Mouse (Mus musculus) lung, adult 2 months (tissue): ENCODE results near the gene A2m. TPM values are rescaled to one million over a fixed set of nuclear protein-coding genes. Genes with fewer than 3 reads are reported as not detected.

Experiments
- DNase-seq: peaks from one replicate; pipeline ENCODE4 v3.0.0; 2022
- H3K4me1 ChIP-seq: fragments of 200-500 bp; 2 replicates; pipeline ENCODE4 v1.6.1; 2011; ENCODE audit warnings: low read length; ENCODE audit not compliant: control insufficient read depth, insufficient read depth
- H3K4me3 ChIP-seq: fragments of 200-500 bp; replicated peaks from 2 replicates; pipeline ENCODE3; 2011; ENCODE audit warnings: low read depth, mild to moderate bottlenecking, control low read depth, low read length; ENCODE audit errors: extremely low read depth
- CTCF ChIP-seq: fragments of 200-500 bp; IDR thresholded peaks from 2 replicates; pipeline ENCODE4 v1.5.1; 2011; ENCODE audit warnings: mild to moderate bottlenecking, low read length, control low read depth; ENCODE audit not compliant: insufficient read depth
- POLR2A ChIP-seq: fragments of 200-500 bp; IDR thresholded peaks from 2 replicates; pipeline ENCODE4 v1.6.1; 2011; ENCODE audit warnings: low read depth, mild to moderate bottlenecking, control low read depth, low read length, borderline replicate concordance; ENCODE audit errors: extremely low read depth
- whole genome bisulfite sequencing: fragments of 180-500 bp; shearing (Covaris S2); methylation state at CpG from one replicate; pipeline ENCODE4 v1.1.7; 2018; 5-methylcytosine and 5-hydroxymethylcytosine counted together
- polyA plus RNA-seq: library from polyadenylated mRNA; depleted of rRNA; stranded (reverse); fragments of >200 nt; gene quantifications from 2 replicates; pipeline ENCODE4 v1.2.3, GENCODE M21; 2012; rRNA removed

Gene A2m
- 0.08 and 0.15 TPM in 2 replicates for polyA plus RNA-seq

DNA sequence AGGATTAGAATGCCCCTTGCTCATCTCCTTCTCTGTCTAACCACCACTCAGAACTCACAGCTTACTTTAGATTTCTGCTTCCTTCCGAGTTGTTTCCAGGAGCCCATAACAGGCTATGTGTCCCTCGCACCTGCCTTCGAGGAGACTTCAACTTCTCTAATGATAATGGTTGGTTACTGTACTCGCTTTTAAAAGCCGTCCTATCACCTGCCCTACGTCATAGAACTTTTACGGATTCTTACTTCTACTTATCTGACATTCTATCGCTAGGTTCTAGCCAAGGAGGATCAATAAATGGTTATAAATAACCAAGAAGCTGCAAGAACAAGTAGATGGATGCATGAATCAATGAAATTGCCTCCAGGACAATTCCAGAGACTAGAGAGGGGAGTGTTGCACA lies at the start of gene A2m:
Gene A2m, plus strand, starts transcription at position 301 of the 400 bp plus-strand sequence.
- 82% methylated on average over 8 of the region's 8 CpGs for WGBS
- no peak within 1 kb of the TSS for H3K4me3 ChIP-seq
- TF ChIP-seq CTCF (no peak), POLR2A (no peak)
- DNase-seq = no peak
- no peaks in the 10 kb centered on the region for H3K4me1 ChIP-seq

DNA sequence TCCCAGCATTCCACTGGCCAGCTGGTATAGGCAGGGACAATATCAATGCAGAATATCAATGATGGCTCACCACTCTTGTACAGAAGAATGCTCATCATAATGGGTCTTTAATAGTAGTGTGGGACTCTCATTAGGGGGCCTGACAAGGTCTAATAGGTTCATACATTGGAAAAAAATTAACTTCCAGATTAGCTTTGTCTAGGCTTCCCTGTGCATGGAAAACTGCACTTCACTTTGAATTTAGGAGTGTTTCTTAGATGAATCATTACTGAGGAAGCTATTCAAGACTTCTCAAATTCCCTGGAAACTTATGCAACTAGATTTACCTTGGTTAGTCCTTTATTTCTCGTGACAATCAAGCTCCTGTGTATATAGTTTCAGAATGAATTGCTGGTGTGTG lies 45.0 kb upstream of the A2m start:
- TF ChIP-seq POLR2A = no peak
- TF ChIP-seq CTCF = no peak
- Histone ChIP-seq H3K4me3 (no peak overlapping the region), H3K4me1 (no peaks in the 10 kb centered on the region)
- 24% methylated on average over 1 of the region's 1 CpGs for WGBS
- DNase-seq = no peak

DNA sequence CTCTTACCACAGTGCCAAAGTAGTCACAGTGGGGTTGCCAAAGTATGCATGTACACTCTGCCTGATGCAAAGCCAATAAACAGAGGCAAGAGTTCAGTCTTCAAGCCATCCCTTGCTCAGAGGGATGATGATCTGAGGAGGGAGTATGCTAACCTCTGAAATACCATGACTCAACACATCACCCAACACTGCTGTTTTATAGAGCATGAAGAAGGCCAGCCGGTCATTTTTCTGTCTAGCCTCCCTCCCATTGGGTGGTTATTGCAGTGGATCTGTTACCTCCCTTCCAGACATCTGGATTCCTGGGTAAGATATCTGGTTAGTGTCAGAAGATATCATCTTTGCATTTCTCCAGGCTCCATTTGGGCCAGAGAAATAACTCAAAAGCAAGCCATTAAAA lies 34.2 kb upstream of the A2m start:
- TF ChIP-seq CTCF (no peak), POLR2A (no peak)
- WGBS = 78% methylated on average over 1 of the region's 1 CpGs
- DNase-seq = no peak
- H3K4me1 ChIP-seq = no peaks in the 10 kb centered on the region
- H3K4me3 ChIP-seq = no peak overlapping the region

DNA sequence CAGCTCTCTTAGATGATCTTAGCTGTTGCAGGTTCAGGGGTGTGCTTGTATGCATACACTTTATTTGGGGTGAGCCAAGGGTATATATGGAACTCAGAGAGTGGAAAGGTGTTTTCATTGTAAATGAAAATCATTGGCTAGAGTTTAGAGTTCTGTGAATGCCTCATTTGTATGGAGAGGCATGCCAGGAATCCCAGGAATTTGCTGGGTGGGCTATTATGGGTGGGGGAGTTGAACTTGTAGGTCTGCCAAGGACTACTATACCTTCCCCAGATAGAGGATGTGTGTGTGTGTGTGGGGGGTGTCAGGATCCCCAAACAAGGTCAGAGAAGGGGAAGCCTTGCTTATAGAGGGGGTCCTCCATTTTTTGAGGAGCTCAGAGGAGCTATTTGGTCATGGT lies 27.3 kb upstream of the A2m start:
- Histone ChIP-seq H3K4me1 (no peaks in the 10 kb centered on the region), H3K4me3 (no peak overlapping the region)
- no peak for DNase-seq
- TF ChIP-seq POLR2A (no peak), CTCF (no peak)

DNA sequence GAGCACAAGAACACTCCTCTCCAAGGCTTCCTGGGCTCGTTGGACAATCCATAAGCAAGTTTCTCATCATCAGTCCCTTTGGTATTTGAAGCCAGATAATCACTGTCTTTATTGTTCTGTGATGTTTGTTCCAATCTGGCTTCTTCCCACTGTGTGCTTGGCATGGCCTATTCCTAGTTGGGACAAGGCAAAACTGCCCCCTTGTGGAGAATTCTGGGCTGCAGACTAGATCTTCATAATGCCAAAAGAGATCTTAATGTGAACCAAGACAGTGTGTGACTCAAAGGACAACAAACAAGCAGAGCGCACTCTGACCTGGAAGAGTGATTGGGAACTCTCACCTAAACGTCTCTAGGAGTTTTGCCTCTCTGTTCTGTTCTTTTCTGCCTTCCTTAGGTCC lies 23.4 kb upstream of the A2m start:
- Histone ChIP-seq H3K4me1 (no peaks in the 10 kb centered on the region), H3K4me3 (no peak overlapping the region)
- WGBS = 33% methylated on average over 3 of the region's 3 CpGs
- no peak for DNase-seq
- TF ChIP-seq POLR2A (no peak), CTCF (no peak)

DNA sequence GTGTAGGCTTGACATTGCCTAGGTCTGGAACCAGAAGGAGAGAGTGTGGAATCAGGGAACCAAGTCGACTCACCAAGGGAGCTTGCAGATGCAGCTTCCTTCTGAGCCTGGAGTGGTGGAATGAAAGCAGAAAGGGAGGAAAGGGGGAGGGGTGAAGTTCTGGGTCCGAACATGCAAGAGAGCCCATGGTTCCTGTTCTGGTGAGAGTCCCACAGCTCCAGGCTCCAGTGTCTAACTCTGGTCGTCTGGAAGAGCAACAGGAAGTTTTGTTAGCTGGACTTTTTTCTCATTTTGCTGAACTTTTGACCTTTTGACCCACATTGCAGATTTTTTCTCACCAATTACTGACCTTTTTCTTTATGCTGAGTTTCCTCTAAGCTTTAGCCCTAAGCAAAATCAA lies 17.7 kb upstream of the A2m start:
- no peak for DNase-seq
- WGBS = 11% methylated on average over 3 of the region's 3 CpGs
- no peak overlapping the region for H3K4me3 ChIP-seq
- H3K4me1 ChIP-seq = no peaks in the 10 kb centered on the region
- TF ChIP-seq CTCF = no peak
- no peak for TF ChIP-seq POLR2A

DNA sequence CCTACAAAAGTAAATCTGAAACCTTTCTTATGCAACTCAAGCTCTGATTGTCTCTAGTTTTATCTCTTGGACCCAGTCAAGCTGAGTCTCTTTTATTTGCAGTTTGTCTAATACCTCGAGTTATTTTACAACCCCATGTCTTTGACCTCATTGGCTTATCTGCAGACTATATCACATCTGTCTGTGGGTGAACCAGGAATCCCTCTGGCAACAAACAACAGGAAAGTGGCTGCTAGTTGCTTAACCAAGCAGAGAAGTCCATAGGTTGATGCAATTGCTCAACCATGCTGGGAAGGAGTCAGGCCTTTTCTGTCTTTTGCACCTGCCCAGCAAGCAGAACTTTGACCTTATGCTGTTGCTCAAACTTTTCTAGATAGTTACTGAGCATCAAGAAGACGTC lies 12.7 kb upstream of the A2m start:
- 45% methylated on average over 2 of the region's 2 CpGs for WGBS
- Histone ChIP-seq H3K4me3 (no peak overlapping the region), H3K4me1 (no peaks in the 10 kb centered on the region)
- no peak for DNase-seq
- TF ChIP-seq CTCF (no peak), POLR2A (no peak)

DNA sequence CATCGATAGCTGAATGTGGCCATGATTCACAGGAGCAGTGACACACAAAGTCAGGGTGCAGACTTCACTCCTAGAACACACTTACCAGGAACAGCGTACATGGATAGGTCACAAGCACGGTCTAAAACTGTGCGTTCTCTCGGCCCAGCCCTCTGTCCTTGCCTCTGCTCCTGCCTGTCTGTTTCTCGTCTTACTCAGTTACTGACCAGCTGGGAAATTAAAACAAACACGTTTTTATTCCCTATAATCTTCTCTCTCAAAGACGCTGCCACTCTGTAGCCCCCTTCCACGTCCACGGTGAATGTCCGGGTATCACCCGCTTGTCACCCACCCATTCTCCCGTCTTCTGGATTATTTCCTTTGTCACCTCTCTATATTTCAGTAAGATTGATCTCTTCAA lies 656 bp upstream of the A2m start:
- no peak overlapping the region for H3K4me3 ChIP-seq
- WGBS = 65% methylated on average over 13 of the region's 13 CpGs
- no peaks in the 10 kb centered on the region for H3K4me1 ChIP-seq
- TF ChIP-seq POLR2A (no peak), CTCF (no peak)
- no peak for DNase-seq

DNA sequence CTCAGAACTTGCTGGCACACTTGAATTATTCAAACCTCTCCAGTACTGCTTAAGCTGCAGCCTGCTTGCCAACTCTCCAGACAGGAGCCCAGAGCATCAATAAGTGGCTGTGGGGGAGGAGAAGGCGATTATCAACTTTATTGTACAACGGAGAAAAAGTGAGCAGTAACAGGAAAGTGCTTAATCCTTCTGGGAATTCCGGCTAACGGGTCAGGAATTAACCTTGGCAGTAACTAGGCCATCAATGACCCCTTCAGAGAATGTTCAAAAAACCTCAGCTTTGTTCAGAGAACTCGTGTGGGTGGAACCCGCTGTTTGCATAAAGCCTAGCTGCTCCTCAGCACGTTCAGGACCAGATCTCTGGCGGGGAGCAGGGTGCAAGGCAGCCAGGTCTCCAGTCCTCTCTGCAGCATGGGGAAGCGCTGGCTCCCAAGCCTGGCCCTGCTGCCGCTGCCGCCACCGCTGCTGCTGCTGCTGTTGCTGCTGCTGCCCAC lies 749 bp downstream of the A2m start:
- TF ChIP-seq CTCF (no peak), POLR2A (no peak)
- 8% methylated on average over 12 of the region's 12 CpGs for WGBS
- Histone ChIP-seq H3K4me1 (no peaks in the 10 kb centered on the region), H3K4me3 (no peak overlapping the region)
- no peak for DNase-seq

DNA sequence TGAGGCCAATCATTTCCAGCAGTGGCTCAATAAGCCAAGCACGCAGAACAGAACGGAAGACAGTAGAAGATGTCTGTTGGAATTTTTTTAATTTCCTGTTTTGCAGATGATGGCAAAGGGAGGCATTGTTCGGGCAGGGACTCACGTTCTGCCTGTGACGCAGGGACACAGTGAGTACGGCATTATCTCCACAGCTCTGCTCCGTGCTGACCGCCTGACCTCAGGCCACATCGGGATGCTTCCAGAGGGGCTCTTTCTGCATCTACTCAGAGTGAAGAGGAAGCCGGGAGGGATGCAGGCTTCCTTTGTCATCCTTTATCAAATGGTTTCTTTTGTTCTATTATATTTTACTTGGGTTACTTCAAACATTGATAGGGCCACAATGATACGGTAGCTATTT lies 13.3 kb downstream of the A2m start:
- no peaks in the 10 kb centered on the region for H3K4me1 ChIP-seq
- TF ChIP-seq POLR2A = no peak
- no peak for TF ChIP-seq CTCF
- no peak for DNase-seq
- WGBS = 63% methylated on average over 11 of the region's 11 CpGs
- no peak overlapping the region for H3K4me3 ChIP-seq

Other genes with a start within 250 kb of the A2m start
- 0.04 TPM in 1 of 2 replicates, not detected in the other for gene Iqsec3, start 161.7 kb upstream of the A2m start, polyA plus RNA-seq
- not detected in 2 replicates for gene Gm7298, start 97.6 kb downstream of the A2m start, polyA plus RNA-seq
- 0.16 and 0.39 TPM in 2 replicates for gene Mug1, start 203.2 kb downstream of the A2m start, polyA plus RNA-seq